Mouse (Mus musculus) megakaryocyte, embryonic 14.5 days (primary cell): ENCODE data around the gene Dnaja1.

Experiments used
- FLI1 ChIP-seq: IDR thresholded peaks from 2 replicates; pipeline ENCODE4 v1.6.1; 2012; ENCODE audit warnings: low read length, inconsistent platforms, mixed read lengths
- GATA1 ChIP-seq: IDR thresholded peaks from 3 replicates; pipeline ENCODE4 v1.6.1; 2012; ENCODE audit warnings: mixed read lengths, low read length, inconsistent platforms, borderline replicate concordance

DNA sequence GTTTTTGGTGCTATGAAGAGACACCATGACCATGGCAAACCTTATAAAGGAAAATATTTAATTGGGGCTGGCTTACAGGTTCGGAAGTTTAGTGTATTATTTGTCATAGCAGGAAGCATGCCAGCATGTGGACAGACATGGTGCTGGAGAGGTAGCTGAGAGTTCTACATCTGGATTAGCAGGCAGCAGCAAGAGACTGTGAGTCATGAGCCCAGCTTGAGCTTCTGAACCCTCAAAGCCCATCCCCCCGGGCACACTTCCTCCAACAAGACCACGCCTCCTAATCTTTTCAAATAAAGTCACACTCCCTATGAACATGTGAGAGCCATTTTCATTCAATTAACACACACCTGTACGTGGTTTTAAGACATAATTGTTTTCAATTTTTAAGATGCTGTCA, 54.5 kb downstream of the Dnaja1 start:
- TF ChIP-seq GATA1: no peak
- TF ChIP-seq FLI1: no peak
